Mouse (Mus musculus) forebrain, embryonic 11.5 days (tissue): Measurements from ENCODE around the gene Cxcr5. TPM values are rescaled to one million over a fixed set of nuclear protein-coding genes. Genes with fewer than 3 reads are reported as not detected.

Experiments used
- ATAC-seq: fragments of 200-750 bp; cut with Nextera tagmentation; replicated peaks from 2 replicates; pipeline ENCODE4 v1.8.0; 2017; ENCODE audit warnings: moderate TSS enrichment; ENCODE audit not compliant: low FRiP score
- DNase-seq: peaks from one replicate; pipeline ENCODE4 v3.0.0-alpha.2; 2017; ENCODE audit warnings: low spot score
- H3K27ac ChIP-seq: fragments of 300-500 bp; sonication (generic); 2 replicates; pipeline ENCODE4 v1.5.1; 2014; ENCODE audit warnings: low read depth, low read length
- H3K27me3 ChIP-seq: fragments of 300-500 bp; sonication (generic); 2 replicates; pipeline ENCODE4 v1.6.1; 2014; ENCODE audit warnings: mild to moderate bottlenecking, low read length, mixed read lengths; ENCODE audit not compliant: control insufficient read depth, insufficient read depth
- H3K36me3 ChIP-seq: fragments of 300-500 bp; sonication (generic); 2 replicates; pipeline ENCODE4 v1.6.1; 2014; ENCODE audit warnings: mild to moderate bottlenecking, low read length, moderate library complexity, mixed read lengths; ENCODE audit not compliant: control insufficient read depth, insufficient read depth
- H3K4me1 ChIP-seq: fragments of 300-500 bp; sonication (generic); replicated peaks from 2 replicates; pipeline ENCODE4 v1.6.1; 2014; ENCODE audit warnings: low read length, mixed read lengths; ENCODE audit not compliant: control insufficient read depth, insufficient read depth
- H3K4me2 ChIP-seq: fragments of 300-500 bp; sonication (generic); 2 replicates; pipeline ENCODE4 v1.6.1; 2014; ENCODE audit warnings: low read depth, mild to moderate bottlenecking, low read length, moderate library complexity, mixed read lengths; ENCODE audit not compliant: severe bottlenecking
- H3K4me3 ChIP-seq: fragments of 300-500 bp; sonication (generic); 2 replicates; pipeline ENCODE4 v1.5.1; 2014; ENCODE audit warnings: low read depth, low read length
- H3K9ac ChIP-seq: fragments of 300-500 bp; sonication (generic); 2 replicates; pipeline ENCODE4 v1.6.1; 2014; ENCODE audit warnings: low read length
- H3K9me3 ChIP-seq: fragments of 300-500 bp; sonication (generic); 2 replicates; pipeline ENCODE4 v1.6.1; 2016; ENCODE audit warnings: low read length, mixed read lengths; ENCODE audit not compliant: control insufficient read depth
- WGBS: fragments of 180-500 bp; shearing (Covaris S2); extraction: QIAGEN DNeasy Blood & Tissue Kit; methylation state at CpG from one replicate; pipeline ENCODE4 v1.1.7; 2014; 5-methylcytosine and 5-hydroxymethylcytosine counted together
- polyA plus RNA-seq: library from polyadenylated mRNA; unstranded; fragments of >200 nt; fragmentation: Nextera tagmentation; extraction: Ambion mirVana; gene quantifications from 2 replicates; pipeline ENCODE4 v1.2.1, GENCODE M21; 2014

The Cxcr5 gene
- polyA plus RNA-seq, 1 experiment from 2014 or later: 0.09 TPM

GRCm38 (mm10) chr9:44468800-44469199 is 92.9 kb downstream of the Cxcr5 start:
- Histone ChIP-seq H3K4me1 (no peaks in the 10 kb centered on the region), H3K36me3 (no peaks in the 10 kb centered on the region), H3K4me2 (no peak overlapping the region), H3K27ac (no peak overlapping the region), H3K4me3 (no peak overlapping the region), H3K9me3 (no peaks in the 10 kb centered on the region), H3K9ac (no peak overlapping the region), H3K27me3 (no peaks in the 10 kb centered on the region)
- 62% methylated on average over 2 of the region's 2 CpGs for WGBS
- no peak for DNase-seq
- ATAC-seq: no peak

- ATAC-seq: no peak
- Histone ChIP-seq H3K36me3 (no peaks in the 10 kb centered on the region), H3K27ac (no peak overlapping the region), H3K4me3 (no peak overlapping the region), H3K9ac (no peak overlapping the region; the same call in 1 of the 2 replicates), H3K4me1 (no peaks in the 10 kb centered on the region), H3K9me3 (no peaks in the 10 kb centered on the region), H3K27me3 (no peaks in the 10 kb centered on the region), H3K4me2 (no peak overlapping the region)
- no peak for DNase-seq
- 67% methylated on average over 7 of the region's 7 CpGs for WGBS
These were observed 93.5 kb downstream of the Cxcr5 start for GRCm38 (mm10) chr9:44468224-44468623.

DNA sequence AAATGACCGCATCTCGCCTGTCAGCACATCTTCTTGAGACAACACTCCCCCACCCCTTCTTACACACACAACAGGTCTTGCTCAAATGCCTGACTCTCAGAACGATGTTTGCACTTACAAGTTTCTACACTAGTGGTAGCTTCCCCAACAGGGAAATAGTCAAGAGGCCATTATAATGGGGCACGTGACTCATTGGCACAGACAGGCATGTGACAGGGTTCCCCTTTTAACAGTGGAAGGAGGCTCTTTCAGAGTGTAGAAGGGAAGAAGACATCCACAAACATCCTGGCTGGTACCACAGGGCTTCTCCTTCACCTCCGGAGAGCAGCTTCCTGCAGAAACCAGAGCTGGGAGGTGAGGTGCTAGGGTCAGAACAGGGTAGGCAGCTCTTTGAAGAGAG is 99.7 kb downstream of the Cxcr5 start:
- H3K4me2 ChIP-seq: no peak overlapping the region

More for the DNA sequence above, 99.7 kb downstream of the Cxcr5 start:
- Histone ChIP-seq H3K9ac (no peak overlapping the region), H3K27me3 (no peaks in the 10 kb centered on the region), H3K4me3 (no peak overlapping the region), H3K9me3 (no peaks in the 10 kb centered on the region), H3K4me1 (peaks cover 7% of the 10 kb centered on the region), H3K36me3 (no peaks in the 10 kb centered on the region), H3K27ac (no peak overlapping the region)
- DNase-seq (no peak), ATAC-seq (no peak)
- WGBS: 86% methylated on average over 5 of the region's 5 CpGs

Other genes starting within 250 kb of the Cxcr5 start
- 12.2 and 13.7 TPM in 2 replicates for gene C2cd2l, start 241.6 kb downstream of the Cxcr5 start, polyA plus RNA-seq
- 47.7 and 49.1 TPM in 2 replicates for gene Dpagt1, start 235.9 kb downstream of the Cxcr5 start, polyA plus RNA-seq
- gene H2afx, start 227.2 kb downstream of the Cxcr5 start, polyA plus RNA-seq: 463 and 498 TPM in 2 replicates
- gene Hmbs, start 217.6 kb downstream of the Cxcr5 start, polyA plus RNA-seq: 155 and 166 TPM in 2 replicates
- gene Vps11, start 200.2 kb downstream of the Cxcr5 start, polyA plus RNA-seq: 32.2 and 35.7 TPM in 2 replicates
- gene Hyou1, start 182.4 kb downstream of the Cxcr5 start, polyA plus RNA-seq: 32.5 and 35.2 TPM in 2 replicates
- 24.8 and 24.9 TPM in 2 replicates for gene Slc37a4, start 165.0 kb downstream of the Cxcr5 start, polyA plus RNA-seq
- gene Rps25, start 154.7 kb downstream of the Cxcr5 start, polyA plus RNA-seq: 1,614 and 1,699 TPM in 2 replicates
- 186 and 188 TPM in 2 replicates for gene Trappc4, start 154.3 kb downstream of the Cxcr5 start, polyA plus RNA-seq
- gene Ccdc84, start 143.3 kb downstream of the Cxcr5 start, polyA plus RNA-seq: 25.5 and 26.8 TPM in 2 replicates
- not detected in 2 replicates for gene Foxr1, start 120.7 kb downstream of the Cxcr5 start, polyA plus RNA-seq
- gene Upk2, start 106.9 kb downstream of the Cxcr5 start, polyA plus RNA-seq: not detected in 2 replicates
- gene Bcl9l, start 79.1 kb downstream of the Cxcr5 start, polyA plus RNA-seq: 8.7 and 10.6 TPM in 2 replicates
- gene Ddx6, start 43.0 kb upstream of the Cxcr5 start, polyA plus RNA-seq: 16.2 and 17.2 TPM in 2 replicates
- not detected in 2 replicates for gene Treh, start 111.4 kb upstream of the Cxcr5 start, polyA plus RNA-seq
- 43.5 and 46.0 TPM in 2 replicates for gene Phldb1, start 173.3 kb upstream of the Cxcr5 start, polyA plus RNA-seq
- gene Arcn1, start 206.0 kb upstream of the Cxcr5 start, polyA plus RNA-seq: 171 and 185 TPM in 2 replicates
- gene Ift46, start 206.0 kb upstream of the Cxcr5 start, polyA plus RNA-seq: 121 TPM in 2 replicates
- gene Tmem25, start 237.4 kb upstream of the Cxcr5 start, polyA plus RNA-seq: 2.4 and 3.6 TPM in 2 replicates
- gene Ttc36, start 241.2 kb upstream of the Cxcr5 start, polyA plus RNA-seq: not detected in 2 replicates